Mouse (Mus musculus): ENCODE data around the gene Ccl5. TPM values are rescaled to one million over a fixed set of nuclear protein-coding genes. Genes with fewer than 3 reads are reported as not detected.

Gene Ccl5
- polyA plus RNA-seq, 1 experiment from 2014 or later = not detected

Other genes starting within 250 kb of the Ccl5 start
- 0.73 and 0.84 TPM in 2 replicates for gene Slfn14, start 243.8 kb downstream of the Ccl5 start, polyA plus RNA-seq (2016; fragmentation: Nextera tagmentation; extraction: Ambion mirVana)
- 95.7 and 110 TPM in 2 replicates for gene Ap2b1, start 231.5 kb downstream of the Ccl5 start, polyA plus RNA-seq (2016; fragmentation: Nextera tagmentation; extraction: Ambion mirVana)
- 15.4 and 18.5 TPM in 2 replicates for gene Pex12, start 227.9 kb downstream of the Ccl5 start, polyA plus RNA-seq (2016; fragmentation: Nextera tagmentation; extraction: Ambion mirVana)
- 11.0 and 13.9 TPM in 2 replicates for gene Rasl10b, start 121.4 kb downstream of the Ccl5 start, polyA plus RNA-seq (2016; fragmentation: Nextera tagmentation; extraction: Ambion mirVana)
- 0.08 and 0.22 TPM in 2 replicates for gene Gas2l2, start 101.1 kb downstream of the Ccl5 start, polyA plus RNA-seq (2016; fragmentation: Nextera tagmentation; extraction: Ambion mirVana)
- gene 1700020L24Rik, start 92.8 kb downstream of the Ccl5 start, polyA plus RNA-seq (2016; fragmentation: Nextera tagmentation; extraction: Ambion mirVana) = 0.29 and 0.35 TPM in 2 replicates
- 1.5 and 2.7 TPM in 2 replicates for gene Mmp28, start 67.4 kb downstream of the Ccl5 start, polyA plus RNA-seq (2016; fragmentation: Nextera tagmentation; extraction: Ambion mirVana)
- 14.7 and 20.0 TPM in 2 replicates for gene Taf15, start 57.4 kb downstream of the Ccl5 start, polyA plus RNA-seq (2016; fragmentation: Nextera tagmentation; extraction: Ambion mirVana)
- 0.10 TPM in 1 of 2 replicates, not detected in the other for gene Heatr9, start 8.3 kb downstream of the Ccl5 start, polyA plus RNA-seq (2016; fragmentation: Nextera tagmentation; extraction: Ambion mirVana)
- gene Ccl9, start 48.1 kb upstream of the Ccl5 start, polyA plus RNA-seq (2016; fragmentation: Nextera tagmentation; extraction: Ambion mirVana) = 0.38 and 1.1 TPM in 2 replicates
- 0.44 and 0.91 TPM in 2 replicates for gene Ccl6, start 62.6 kb upstream of the Ccl5 start, polyA plus RNA-seq (2016; fragmentation: Nextera tagmentation; extraction: Ambion mirVana)
- gene Rpl9-ps1, start 115.1 kb upstream of the Ccl5 start, polyA plus RNA-seq (2016; fragmentation: Nextera tagmentation; extraction: Ambion mirVana) = not detected in 2 replicates
- 0.43 and 1.00 TPM in 2 replicates for gene Ccl3, start 118.8 kb upstream of the Ccl5 start, polyA plus RNA-seq (2016; fragmentation: Nextera tagmentation; extraction: Ambion mirVana)
- not detected in 2 replicates for gene Ccl4, start 132.1 kb upstream of the Ccl5 start, polyA plus RNA-seq (2016; fragmentation: Nextera tagmentation; extraction: Ambion mirVana)
- gene Wfdc17, start 173.5 kb upstream of the Ccl5 start, polyA plus RNA-seq (2016; fragmentation: Nextera tagmentation; extraction: Ambion mirVana) = not detected in 2 replicates
- not detected in 2 replicates for gene Wfdc18, start 178.5 kb upstream of the Ccl5 start, polyA plus RNA-seq (2016; fragmentation: Nextera tagmentation; extraction: Ambion mirVana)
- not detected in 2 replicates for gene Wfdc21, start 216.4 kb upstream of the Ccl5 start, polyA plus RNA-seq (2016; fragmentation: Nextera tagmentation; extraction: Ambion mirVana)
- 33.5 and 34.9 TPM in 2 replicates for gene Heatr6, start 223.2 kb upstream of the Ccl5 start, polyA plus RNA-seq (2016; fragmentation: Nextera tagmentation; extraction: Ambion mirVana)

Data from forebrain, embryonic 12.5 days (tissue).